Mouse (Mus musculus): Measurements from ENCODE around the gene Cldn7.
"Not testable (repeated sequence)": the region's sequence is repeated elsewhere in the genome, so short reads cannot be mapped to it uniquely, and the experiment has no call there.

Cldn7 gene

DNA sequence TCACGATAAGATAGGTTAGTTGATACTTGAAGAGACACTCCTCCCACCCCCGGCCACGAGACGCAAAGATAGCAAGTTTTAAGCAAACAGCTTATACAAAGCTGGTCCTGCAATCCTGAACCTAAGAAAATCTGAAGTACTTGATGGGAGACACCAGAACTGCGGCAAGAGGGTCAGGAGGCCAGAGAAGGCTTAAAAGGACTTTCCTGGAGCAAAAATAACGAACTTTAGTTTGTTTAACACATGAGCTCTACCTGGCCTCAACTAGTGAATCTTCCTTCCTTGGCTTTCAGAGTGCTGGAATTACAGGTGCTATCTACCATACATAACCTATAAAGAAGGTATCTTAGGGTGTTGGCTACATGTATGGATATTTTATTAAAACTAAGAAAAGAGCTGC is 29.9 kb upstream of the Cldn7 start:
- DNase-seq, result no peak

DNA sequence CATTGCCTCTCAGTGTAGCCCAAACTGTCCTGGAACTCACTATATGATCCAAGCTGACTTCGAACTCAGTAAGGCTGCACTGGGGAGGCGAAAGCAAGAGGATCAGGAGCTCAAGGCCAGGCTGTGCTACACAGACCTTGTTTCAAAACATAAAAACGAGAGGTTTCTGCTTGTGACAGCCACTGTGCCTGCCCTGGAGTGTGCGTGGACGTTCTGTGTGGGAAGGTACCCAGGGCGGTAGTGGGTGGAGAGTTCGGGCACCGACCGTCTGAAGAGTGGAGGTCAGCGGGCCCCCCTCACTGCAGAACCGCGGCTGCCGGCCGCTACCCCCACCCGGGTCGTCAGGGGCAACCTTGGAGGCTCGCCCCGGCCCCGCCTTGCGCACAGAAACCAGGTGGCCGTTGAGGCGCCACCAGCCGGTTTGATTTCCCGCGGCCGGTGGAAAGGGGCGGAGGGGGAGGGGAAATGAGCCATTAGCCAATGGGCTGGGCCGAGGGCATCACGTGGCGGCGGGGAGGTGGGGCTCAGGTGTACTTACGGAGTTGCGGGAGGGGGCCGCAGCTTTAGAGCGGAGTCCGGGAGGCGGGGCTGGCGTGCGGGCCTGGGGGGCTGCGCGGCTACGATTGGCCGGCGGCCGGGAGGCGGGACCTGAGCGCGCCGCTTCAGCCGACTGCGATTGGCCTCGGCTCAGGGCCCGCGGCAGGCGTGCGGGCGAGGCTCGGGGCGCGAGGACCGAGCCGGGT is 29.3 kb upstream of the Cldn7 start, which contains the start of gene Ybx2:
Gene Ybx2, plus strand, starts transcription at position 660 of the 743 bp plus-strand sequence.
- peak; percentile 95 for DNase-seq

DNA sequence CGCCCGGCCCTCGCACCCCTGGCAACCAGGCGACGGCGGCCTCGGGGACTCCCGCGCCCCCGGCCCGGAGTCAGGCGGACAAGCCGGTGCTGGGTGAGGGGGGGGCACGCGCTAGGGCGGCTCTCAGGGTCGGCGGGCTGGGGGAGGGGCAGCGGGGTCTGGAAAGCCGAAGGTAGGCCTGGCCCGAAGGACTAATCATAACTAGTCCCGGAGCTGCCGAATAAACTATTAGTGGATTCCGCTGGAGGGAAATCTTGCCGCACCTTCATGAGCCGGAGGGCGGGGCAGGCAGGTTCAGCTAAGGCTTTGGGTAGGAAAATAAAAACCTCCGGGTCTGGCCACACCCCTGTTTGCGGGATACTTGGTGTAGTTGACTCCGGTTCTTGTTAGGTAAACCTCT is 28.4 kb upstream of the Cldn7 start:
- peak; percentile 46 for DNase-seq

DNA sequence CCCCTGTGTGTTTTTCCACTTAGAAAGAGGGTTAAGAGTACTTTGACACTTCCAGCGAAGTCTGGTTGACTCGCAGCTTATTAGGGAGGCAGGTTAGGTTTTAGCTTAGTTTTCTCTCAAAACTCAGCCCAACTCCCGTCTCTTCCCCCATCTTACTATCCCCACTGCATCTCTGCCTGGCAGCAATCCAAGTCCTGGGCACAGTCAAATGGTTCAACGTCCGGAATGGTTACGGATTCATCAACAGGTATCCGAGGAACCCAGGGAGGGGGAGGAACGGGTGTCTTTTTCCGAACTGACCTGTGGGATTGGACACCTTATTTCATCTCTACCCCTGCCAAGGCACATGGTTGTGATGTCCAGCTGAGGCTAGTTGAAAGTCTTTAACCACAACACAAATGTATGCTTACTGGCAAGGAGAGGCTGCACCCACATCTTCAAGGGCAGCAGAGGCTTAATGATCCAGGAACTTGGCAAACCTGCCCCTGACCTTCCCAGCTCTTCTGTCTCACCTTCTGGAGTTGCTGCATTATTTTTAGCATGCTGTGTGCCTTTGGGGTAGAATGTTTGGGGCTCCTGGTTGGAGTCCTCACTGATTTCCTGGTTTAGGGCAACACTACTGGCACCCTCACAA is 27.7 kb upstream of the Cldn7 start:
- peak; percentile 46 for DNase-seq

DNA sequence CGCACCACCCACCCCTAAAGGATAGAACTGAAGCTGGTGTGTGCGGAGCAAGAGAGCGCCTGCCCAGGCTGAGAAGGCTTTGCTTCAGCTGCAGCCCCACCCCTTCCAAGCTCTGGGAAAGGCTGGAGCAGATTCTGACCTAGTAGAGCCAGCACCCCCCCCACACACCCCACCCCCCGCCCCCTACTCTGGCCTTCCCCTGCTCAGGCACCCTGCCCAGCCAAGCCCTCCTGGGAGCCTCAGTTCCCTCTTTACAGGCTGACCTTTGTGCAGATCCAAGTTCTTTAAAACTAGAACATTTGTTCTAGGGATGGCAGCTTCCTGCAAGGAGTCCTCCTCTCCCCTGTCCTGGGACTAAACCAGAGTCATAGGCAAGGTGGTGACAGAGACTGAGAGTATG is 27.2 kb upstream of the Cldn7 start:
- no peak for DNase-seq

DNA sequence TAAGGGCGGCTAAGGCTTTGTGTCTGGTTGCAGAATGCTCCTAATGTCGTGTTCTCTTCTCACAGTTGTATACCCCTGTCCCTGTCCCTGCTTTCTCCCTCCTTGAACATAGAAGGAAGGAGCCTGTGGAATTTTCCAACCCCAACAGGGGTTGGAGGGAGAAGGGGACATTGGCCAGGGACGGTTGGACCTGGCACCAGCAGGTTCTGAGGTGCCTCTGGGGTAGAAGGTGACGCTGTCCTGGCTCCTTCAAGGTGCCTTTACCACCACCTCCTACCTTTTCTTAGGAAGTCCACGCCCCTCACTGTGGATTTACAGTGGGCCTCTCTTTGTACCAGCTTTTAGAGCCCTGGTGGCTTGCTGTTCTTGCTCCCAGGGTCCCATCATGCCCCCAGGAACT is 26.7 kb upstream of the Cldn7 start:
- no peak for DNase-seq

DNA sequence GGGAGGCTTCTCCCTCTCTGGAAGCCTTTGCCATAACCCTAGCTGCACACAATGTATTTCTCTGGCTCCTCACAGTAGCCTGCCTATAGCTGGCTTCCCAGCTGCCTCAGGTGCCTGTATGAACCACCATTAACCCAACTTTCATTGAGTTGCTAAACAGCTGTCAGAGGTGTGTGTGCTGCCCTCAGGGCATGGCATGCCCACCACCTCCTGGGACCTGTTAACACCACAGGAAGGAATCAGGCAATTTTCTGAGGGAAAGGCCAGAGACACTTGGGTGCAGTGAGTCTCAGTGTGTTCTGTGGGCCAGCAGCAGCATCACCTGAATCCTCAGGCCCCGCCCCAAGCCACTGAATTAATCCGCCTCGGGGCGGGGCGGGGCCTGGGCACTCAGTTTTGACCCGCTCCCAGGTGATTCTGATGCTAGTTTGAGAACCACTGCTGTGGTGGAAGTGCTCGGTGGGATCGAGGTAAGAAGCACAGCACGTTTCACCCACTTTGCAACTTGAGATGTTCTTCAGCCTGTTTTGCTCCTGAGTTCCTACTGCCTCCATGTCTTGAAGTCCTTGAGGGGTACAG is 26.1 kb upstream of the Cldn7 start:
- no peak for DNase-seq

DNA sequence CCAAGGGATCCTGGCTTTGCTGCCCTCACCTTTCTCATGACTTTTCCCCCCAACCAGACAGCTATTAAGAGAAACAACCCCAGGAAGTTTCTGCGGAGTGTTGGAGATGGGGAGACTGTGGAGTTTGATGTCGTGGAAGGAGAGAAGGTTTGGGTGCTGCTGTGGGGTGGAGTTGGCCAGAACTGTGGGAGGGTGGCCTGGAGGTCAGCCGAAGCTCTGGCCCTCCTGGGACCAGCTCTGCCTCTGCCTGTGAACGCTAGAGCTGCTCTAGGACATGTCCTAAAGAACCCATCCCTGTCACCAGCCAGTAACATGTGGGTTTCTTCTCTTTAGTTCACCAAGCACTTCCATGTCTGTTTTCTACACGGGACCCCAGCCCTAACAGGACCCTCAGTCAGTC is 25.4 kb upstream of the Cldn7 start:
- DNase-seq, result no peak

DNA sequence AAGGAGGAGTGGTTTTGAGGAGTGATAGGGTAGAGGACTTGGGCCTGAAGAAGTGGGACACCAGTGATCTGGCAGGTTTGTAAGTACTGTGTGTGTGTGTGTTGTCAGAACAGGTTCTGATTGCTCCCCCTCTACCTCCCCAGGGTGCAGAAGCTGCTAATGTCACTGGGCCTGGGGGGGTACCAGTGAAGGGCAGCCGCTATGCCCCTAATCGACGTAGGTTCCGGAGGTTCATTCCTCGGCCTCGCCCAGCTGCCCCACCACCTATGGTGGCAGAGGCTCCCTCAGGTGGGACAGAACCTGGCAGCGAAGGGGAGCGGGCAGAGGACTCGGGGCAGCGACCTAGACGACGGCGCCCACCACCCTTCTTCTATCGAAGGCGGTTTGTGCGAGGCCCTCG is 24.8 kb upstream of the Cldn7 start:
- DNase-seq, result no peak

DNA sequence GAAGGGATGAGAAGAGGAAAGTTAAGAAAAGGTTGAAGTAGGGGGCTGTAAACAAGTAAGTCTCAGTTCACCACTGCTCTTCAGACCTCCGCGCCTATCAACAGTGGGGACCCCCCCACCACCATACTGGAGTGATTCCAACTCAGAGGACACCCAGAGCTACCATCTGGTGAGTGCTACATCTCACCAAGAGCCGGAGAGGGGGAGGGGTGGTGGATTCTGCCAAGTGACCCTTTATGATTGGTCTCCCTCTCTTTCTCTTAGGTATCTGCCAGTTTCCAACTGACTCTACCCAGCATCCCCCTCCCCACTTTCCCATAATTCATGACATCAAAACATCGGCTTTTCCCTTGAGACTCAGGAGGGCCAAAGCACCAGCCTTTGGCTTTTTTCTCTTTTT is 23.6 kb upstream of the Cldn7 start:
- no peak for DNase-seq

DNA sequence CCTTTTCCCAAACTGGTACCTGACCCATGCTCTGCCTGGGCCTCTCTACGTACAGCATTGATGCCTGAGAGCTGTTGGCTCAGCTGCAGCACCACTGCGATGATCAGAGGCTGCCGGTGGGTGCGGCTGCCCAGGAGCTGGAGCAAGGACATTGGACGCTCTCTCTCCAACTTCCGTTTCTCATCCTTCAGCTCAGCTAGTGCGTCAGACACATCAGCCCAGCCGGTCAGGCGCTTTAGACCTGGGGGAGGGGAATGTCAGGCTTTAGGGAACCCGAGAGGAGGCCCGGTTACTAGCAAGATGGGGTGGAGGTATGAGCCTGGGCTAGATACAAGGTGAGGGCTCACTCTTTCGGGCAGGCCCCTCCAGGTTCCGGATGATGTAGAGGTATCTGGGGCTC is 19.4 kb upstream of the Cldn7 start:
- no peak for DNase-seq

DNA sequence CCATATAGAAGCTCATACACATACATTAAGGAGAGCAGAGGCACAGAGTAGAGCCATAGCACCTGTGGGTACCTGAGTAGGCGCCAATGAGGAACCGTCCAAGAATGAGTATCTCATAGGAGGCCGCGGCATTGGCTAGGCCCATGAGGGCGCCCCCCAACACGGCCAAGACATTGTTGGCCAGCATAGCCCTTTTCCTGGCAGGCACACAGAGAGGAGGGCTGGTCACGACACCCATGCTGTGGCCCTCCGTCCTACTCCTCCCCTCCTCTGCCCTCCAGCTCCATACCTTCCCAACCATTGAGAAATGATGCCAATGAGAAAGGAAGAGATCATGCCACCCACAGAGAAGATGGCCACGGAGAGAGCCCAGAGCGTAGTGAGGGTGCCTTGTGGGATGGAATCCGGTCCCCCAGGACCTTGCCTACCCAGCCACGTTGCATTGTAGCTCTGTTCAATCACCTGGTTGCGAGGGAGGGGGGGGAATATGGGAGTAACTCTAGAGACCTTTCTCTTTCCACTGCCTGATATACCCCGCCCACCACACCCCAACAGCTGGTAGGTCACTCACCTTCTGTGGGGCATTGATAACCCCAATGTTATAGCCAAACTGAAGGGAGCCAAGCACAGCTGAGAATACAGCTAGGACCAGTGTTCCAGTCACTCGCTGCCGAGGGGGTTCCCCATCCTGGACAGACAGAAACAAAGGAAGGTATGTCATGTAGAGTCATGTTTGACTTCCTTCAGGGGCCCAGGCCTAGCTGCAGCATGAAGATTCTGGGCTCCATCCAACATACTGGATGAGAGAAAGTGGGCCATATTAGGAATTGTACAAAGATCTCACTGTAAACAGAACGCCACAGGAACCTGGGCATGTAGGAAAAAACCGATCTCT is 18.3 kb upstream of the Cldn7 start:
- no peak for DNase-seq

DNA sequence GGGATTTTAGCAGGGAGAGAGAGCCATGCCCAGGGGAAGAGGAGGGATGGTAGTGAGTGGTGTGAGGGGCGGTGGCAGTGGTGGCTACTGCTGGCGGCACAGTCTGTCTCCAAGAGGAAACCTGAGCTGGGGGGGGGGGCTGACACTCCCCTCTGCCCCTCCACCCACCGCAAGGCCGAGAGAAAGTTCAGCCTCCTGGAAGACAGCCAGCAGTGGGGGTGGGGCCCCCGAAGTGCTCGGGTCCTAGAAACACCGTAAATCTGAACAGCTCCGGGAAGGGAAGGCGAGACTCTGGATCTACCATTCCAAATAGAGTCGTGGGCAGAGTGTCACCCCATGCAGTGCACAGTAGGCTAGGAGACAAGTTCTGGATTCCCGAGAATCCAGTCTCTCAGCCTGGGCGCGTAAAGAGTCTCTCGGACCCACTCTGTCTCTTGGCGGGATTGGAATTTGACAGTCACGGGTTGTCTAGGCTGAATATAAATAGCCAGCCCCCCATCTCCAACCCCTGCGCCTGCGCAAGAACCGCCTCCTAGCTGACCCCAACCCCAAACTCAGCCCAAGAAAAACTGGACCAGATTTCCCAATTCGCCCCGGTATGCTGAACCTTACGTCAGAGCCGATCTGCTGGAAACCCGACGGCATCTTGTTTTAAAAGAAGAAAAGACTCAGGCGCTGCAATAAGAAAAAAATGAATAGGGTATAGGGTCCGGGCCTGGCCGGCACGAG is 17.1 kb upstream of the Cldn7 start:
- no peak for DNase-seq

DNA sequence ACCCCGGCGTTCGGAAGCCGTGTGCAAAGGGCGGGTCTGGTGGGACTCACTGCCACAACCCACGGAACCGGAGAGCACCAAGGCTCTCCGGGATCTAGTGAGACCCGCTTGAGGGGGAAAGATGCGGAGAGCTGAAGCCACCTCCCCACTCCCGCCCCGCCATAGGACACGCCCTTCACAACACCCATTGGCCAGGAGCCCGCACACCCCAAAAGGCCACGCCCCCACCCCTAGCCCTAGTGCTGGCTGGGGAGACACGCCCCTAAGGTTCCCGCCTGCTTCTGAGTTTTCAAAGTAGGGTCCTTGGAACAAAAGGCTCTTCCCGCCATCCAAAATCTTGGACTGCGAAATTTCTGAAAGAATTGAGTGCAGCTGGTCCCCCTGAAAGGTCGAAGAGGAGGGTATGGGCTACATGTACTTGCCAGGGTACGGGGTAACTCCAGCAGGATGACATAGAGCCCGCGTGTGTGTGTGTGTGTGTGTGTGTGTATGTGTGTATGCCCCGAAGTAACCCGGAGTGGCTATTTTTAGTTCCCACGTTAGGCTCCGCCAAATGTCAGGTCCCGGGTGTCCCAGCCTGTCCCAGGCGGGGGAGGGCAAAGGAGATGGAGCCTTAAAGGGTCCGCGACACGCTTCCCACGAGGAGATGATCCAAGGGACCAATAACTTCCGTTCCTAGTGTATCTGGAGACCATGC is 16.4 kb upstream of the Cldn7 start, which contains the start of gene Slc2a4:
Gene Slc2a4, minus strand, starts transcription at position 123 of the 697 bp plus-strand sequence.
- peak; percentile 58 for DNase-seq

DNA sequence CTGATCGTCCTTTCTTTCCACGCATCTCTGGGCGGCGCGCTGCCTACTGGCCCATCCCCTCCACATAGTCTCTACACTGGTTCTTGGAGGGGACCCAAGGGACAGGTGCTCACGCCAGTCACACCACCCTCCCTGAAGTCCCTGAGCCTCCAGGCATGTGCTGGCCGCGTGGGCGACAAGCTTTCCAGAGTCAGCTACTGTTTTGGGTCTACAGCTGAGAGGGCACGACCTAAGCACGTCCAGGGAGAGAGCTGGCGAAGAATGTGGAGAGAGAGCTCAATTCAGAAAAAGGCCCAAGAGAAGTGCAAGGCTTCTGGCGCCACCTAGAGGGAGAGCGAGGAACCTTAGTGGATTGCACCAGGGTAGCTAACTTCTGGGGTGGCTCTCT is 15.8 kb upstream of the Cldn7 start:
- peak; percentile 75 for DNase-seq

DNA sequence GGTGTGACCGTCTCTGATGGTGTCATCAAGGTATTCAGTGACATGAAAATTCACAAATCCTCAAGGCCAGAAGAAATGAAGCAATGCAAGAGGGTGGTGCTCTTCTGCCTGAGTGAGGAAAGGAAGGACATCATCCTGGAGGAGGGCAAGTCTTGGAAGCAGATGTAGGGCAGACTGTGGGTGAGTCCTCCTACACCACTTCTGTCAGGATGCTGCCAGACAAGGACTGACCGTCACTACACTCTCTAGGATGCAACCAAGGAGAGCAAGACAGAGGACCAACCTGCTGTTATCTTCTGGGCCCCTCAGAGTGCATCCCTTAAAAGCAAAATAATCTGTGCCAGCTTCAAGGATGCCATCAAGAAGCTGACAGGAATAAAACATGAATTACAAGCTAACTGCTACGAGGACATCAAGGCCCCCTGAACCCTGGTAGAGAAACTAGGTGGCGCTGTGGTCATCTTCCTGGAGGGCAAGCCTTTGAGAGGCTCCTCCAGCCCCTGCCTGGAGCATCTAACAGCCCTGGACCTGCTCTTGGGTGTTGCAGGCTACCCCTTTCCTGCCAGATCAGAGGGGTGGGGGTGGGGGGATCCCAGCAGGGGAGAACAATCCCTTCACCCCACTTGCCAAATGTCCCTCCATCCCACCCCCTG is 13.6 kb upstream of the Cldn7 start:
- DNase-seq, result no peak

DNA sequence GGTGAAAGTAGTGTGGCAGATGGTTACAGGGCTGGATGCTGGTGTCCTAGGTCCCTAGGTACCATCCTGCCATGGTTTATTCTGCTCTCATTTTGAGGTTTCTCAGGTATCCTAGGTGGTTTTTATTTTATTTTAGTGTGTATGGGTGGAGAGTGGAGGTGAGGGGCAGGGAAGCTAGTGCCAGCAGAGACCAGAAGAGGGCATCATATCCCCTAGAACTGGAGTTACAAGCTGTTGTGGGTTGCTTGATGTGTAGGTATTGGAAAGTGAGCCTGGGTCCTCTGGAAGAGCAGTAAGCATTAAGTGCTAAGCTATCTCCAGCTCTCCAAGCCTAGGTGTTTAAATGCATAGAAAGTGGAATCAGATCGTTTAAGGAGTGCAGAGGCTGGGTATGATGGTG is 12.3 kb upstream of the Cldn7 start:
- DNase-seq, result no peak

DNA sequence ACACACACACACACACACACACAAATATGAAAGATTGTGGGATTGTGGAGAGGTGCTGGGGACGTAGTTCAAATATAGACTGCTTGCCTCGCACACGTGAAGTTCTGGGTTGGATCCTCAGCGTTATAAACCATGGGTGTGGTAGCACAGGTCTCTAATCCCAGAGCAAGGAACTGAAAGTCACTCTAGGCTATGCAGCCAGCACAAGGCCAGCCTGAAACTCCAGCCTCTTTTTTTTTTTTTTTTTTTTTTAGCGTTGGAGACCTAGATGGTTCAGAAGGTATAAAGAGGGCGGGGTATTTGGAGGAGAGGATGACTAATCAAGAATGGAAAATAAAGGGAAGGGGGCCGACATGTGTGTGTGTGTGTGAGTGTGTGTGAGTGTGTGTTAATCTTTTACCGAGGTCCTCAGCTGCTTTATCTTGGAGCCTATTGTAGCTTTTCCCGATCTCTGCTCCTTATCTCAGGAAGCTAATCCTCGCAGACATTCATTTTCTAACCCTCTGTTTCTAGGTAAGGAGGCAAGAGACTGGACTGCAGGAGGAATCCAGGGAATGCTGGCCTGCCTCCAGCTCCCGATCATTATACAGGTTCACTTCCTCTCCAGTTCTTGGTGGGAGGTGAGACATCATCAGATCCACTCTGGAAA is 11.2 kb upstream of the Cldn7 start:
- no peak for DNase-seq

DNA sequence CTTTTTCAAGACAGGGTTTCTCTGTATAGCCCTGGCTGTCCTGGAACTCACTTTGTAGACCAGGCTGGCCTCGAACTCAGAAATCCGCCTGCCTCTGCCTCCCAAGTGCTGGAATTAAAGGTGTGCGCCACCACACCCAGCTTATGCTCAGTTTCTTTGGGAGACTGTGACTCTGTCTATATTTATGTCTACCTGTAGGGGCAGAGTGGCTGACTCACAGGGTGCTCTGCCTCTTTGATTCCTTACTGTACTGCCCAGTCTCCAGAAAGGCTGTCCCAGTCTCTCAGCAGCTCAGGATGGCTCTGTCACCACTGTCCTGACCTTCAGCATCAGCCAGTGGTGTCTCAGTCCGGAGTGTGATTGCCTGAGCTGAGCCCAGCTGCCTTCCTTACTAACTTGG is 9.0 kb upstream of the Cldn7 start:
- not testable (repeated sequence) for DNase-seq

DNA sequence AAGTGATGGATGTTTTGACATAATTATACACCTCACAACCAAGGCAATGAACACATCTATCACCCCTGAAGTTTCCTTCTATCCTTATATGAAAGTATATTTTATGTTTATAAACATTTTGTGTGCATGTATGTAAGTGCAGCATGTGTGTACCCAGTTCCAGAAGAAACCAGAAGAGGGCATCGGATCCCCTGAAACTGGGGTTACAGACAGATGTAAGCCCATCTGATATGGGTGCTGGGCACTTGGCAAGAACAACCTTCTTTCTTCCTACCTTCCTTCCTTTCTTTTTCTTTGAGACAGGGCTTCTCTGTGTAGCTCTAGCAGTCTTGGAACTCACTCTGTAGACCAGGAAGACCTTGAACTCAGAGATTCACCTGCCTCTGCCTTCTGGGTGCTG is 8.4 kb upstream of the Cldn7 start:
- no peak for DNase-seq

DNA sequence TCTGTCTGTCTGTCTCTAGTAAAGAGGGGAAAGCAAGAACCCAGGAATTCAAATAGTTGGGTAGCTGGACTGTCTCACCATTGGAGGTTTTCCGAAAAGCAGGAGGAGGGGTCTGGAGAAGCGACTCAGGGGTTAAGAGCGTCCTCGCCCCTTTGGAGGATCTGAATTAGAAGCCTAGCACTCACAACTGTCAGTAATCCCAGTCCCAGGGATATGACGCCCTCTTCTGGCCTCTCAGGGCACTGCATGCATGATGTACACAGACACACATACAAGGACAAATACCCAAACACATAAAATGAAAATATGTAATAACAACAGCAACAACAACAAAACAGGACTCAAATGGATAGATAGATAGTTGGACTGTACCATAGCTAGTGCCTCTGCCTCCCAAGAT is 4.0 kb upstream of the Cldn7 start:
- DNase-seq, result no peak

Data from cerebellum, adult 9-11 months (tissue).